Mouse (Mus musculus): ENCODE measurements around the gene Slc25a38. TPM values are rescaled to one million over a fixed set of nuclear protein-coding genes. Genes with fewer than 3 reads are reported as not detected.
"Not testable (repeated sequence)": the region's sequence is repeated elsewhere in the genome, so short reads cannot be mapped to it uniquely, and the experiment has no call there.

The Slc25a38 gene
- total RNA-seq, 2 experiments from 2014 or later = 10.2 to 11.7 TPM

- DNase-seq = peak; percentile 70 to 83
- intact Hi-C loops (cut with DNase I) = loop anchor here (1.0 to 5.0 kb wide), 3 partner anchors 70 to 186 kb away; no protein-coding TSS in a partner anchor
These were observed 11.5 kb upstream of the Slc25a38 start for GRCm38 (mm10) chr9:120098682-120099081.

GRCm38 (mm10) chr9:120099304-120099703 lies 10.9 kb upstream of the Slc25a38 start:
- intact Hi-C loops (cut with DNase I) = loop anchor here (2.0 to 5.0 kb wide), 2 partner anchors 137 to 187 kb away; no protein-coding TSS in a partner anchor

GRCm38 (mm10) chr9:120101165-120101564 lies 9.0 kb upstream of the Slc25a38 start:
- intact Hi-C loops (cut with DNase I) = no loop called here
- no peak for DNase-seq

More at GRCm38 (mm10) chr9:120099304-120099703, 10.9 kb upstream of the Slc25a38 start:
- DNase-seq = no peak

GRCm38 (mm10) chr9:120108953-120109352 lies 1.2 kb upstream of the Slc25a38 start:
- intact Hi-C loops (cut with DNase I) = loop anchor here (2.0 kb wide), 1 partner anchor 62 kb away; no protein-coding TSS in a partner anchor
- DNase-seq = not testable (repeated sequence)

- DNase-seq = no peak
- intact Hi-C loops (cut with DNase I) = no loop called here
These were observed 1.2 kb downstream of the Slc25a38 start for GRCm38 (mm10) chr9:120111156-120111945.

GRCm38 (mm10) chr9:120112472-120112871 lies 2.3 kb downstream of the Slc25a38 start:
- intact Hi-C loops (cut with DNase I) = no loop called here
- no peak for DNase-seq

- no peak for DNase-seq
- intact Hi-C loops (cut with DNase I) = no loop called here
These were observed 3.3 kb downstream of the Slc25a38 start for GRCm38 (mm10) chr9:120113456-120113855.

GRCm38 (mm10) chr9:120114051-120114788 lies 4.0 kb downstream of the Slc25a38 start:
- intact Hi-C loops (cut with DNase I) = no loop called here
- DNase-seq = no peak

- intact Hi-C loops (cut with DNase I) = no loop called here
- no peak for DNase-seq
These were observed 4.6 kb downstream of the Slc25a38 start for GRCm38 (mm10) chr9:120114789-120115151.

GRCm38 (mm10) chr9:120115580-120115979 lies 5.4 kb downstream of the Slc25a38 start:
- DNase-seq = no peak
- intact Hi-C loops (cut with DNase I) = no loop called here

- DNase-seq = no peak
- intact Hi-C loops (cut with DNase I) = no loop called here
These were observed 6.0 kb downstream of the Slc25a38 start for GRCm38 (mm10) chr9:120116184-120116624.

GRCm38 (mm10) chr9:120118212-120118611 lies 8.0 kb downstream of the Slc25a38 start:
- intact Hi-C loops (cut with DNase I) = no loop called here
- DNase-seq = no peak

- intact Hi-C loops (cut with DNase I) = no loop called here
- no peak for DNase-seq
These were observed 10.3 kb downstream of the Slc25a38 start for GRCm38 (mm10) chr9:120120503-120120902.

- intact Hi-C loops (cut with DNase I) = loop anchor here (1.0 kb wide), 1 partner anchor 17 kb away; the partner anchor contains the start of gene Slc25a38
- DNase-seq = peak in 1 of 2 experiments; percentile 9
These were observed 16.7 kb downstream of the Slc25a38 start for GRCm38 (mm10) chr9:120126868-120127267.

- intact Hi-C loops (cut with DNase I) = loop anchor here (1.0 kb wide), 1 partner anchor 17 kb away; the partner anchor contains the start of gene Slc25a38
- peak; percentile 98 for DNase-seq
These were observed 17.5 kb downstream of the Slc25a38 start, which contains the start of gene Rpsa for GRCm38 (mm10) chr9:120127538-120128251. TSS of gene Rpsa (plus strand) at chr9:120127689.

- intact Hi-C loops (cut with DNase I) = no loop called here
- no peak for DNase-seq
These were observed 19.1 kb downstream of the Slc25a38 start for GRCm38 (mm10) chr9:120129276-120129675.

GRCm38 (mm10) chr9:120131784-120132288 lies 21.7 kb downstream of the Slc25a38 start:
- no peak for DNase-seq
- intact Hi-C loops (cut with DNase I) = loop anchor here (10.0 kb wide), 1 partner anchor 363 kb away; the partner anchor contains the start of gene Eif1b

GRCm38 (mm10) chr9:120132980-120133754 lies 23.0 kb downstream of the Slc25a38 start:
- intact Hi-C loops (cut with DNase I) = loop anchor here (10.0 kb wide), 1 partner anchor 362 kb away; the partner anchor contains the start of gene Eif1b
- DNase-seq = no peak

- DNase-seq = no peak
- intact Hi-C loops (cut with DNase I) = loop anchor here (10.0 kb wide), 1 partner anchor 361 kb away; the partner anchor contains the start of gene Eif1b
These were observed 23.7 kb downstream of the Slc25a38 start for GRCm38 (mm10) chr9:120133755-120134475.
